Mouse (Mus musculus): ENCODE measurements around the gene Dmkn. TPM values are rescaled to one million over a fixed set of nuclear protein-coding genes. Genes with fewer than 3 reads are reported as not detected.

The Dmkn gene
- total RNA-seq, 2 experiments from 2014 or later = 0.98 to 1.2 TPM

DNA sequence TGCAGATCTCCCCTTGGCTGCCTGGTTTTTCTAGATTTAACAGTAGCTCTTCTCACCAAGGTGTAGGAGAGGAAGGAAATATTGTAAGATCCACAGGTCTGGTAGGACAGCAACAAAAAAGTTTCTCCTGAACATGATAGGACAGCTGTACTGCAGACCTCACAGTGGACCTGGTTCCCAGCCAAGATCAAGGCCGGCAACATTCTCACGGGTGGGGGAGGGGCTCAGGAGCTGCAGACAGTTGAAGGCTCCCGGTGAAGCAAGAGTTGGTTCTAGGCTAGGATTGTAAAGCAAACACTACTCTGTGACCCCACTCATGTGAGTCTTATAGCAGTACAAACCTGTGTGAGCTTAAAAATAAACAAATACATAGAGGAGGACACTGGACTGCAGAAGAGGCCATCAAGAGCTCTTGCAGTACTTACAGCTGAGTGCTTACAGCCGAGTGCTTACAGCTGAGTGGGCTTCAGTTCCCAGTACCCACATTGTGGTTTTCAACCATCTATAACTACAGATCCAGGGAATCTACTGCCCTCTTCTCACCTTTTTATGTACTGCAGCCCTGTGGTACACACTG is 19.4 kb upstream of the Dmkn start:
- intact Hi-C loops (cut with DNase I) = no loop called here
- peak; percentile 52 for DNase-seq
- no peak for TF ChIP-seq CTCF (IDR thresholded peaks at IDR 0.05)
- H3K27ac ChIP-seq = no peak overlapping the region
- H3K4me3 ChIP-seq = no peak overlapping the region

DNA sequence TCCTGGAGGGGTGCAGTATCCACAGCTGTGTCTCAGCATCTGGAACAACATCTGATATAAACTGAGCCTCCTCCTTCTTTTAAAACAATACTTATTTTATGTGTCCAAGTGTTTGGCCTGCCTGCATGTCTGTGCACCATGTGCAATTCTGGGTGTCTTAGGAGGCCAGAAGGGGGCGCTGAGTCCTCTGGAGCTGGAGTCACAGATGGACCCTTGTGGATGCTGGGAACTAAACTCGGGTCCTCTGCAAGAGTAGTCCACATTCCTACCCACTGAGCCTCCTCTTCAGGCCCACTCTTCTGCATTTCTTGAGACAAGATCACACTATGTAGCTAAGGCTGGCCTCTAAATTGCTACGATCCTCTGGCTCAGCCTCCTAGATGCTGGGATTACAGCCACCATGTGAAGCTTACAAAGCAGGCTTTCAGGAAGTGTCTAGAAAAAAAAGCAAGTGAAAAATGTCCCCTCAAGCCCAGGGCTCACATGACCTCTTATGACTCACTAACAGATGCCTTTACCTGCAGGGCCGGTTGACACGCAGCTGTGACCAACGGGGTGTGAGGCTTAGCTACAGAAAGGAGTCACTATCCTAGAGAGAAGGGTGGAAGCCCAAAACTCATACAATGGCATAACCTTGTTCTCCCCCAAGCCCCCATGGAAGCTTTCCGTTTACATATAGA is 15.9 kb upstream of the Dmkn start:
- Histone ChIP-seq H3K4me3 (no peak overlapping the region), H3K27ac (no peak overlapping the region)
- no peak for TF ChIP-seq CTCF (IDR thresholded peaks at IDR 0.05)
- DNase-seq = no peak
- intact Hi-C loops (cut with DNase I) = no loop called here

DNA sequence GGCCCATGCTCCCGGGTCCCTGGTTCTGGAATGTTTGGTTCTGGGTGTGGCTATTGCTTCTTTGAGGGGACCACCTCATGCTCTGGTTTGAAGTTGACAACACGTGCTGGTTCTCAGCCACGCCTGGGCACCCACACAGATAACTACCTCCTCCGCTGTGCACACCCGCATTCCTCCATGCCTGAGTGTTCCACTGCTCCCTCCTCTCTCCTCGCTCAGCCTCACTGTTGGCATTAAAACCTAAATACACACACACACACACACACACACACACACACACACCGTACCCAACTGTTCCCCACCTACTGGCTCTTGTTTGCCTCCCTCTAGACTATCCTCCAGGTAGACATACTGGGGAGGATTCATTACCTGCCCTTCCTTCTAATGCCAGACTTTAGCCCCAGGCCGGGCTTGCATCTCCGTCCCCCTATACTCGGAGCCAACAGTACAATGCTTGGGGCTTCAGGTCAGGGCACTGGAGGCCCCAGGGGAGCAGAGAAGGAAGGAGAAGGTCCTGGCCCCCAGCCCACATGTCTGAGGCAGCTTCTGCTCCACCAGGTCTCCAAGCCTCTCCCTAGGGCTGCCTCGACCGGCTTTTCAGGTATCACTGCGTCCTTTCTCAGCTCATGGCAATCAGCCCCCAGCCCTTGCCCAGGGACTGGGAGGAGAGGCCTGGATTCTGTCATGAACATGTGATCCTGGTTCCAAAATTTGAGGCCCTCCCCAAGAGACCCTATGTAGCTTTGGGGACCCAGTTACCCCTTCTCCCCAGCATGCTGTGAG is 13.5 kb upstream of the Dmkn start:
- no peak for DNase-seq
- intact Hi-C loops (cut with DNase I) = no loop called here
- no peak overlapping the region for H3K4me3 ChIP-seq
- TF ChIP-seq CTCF (IDR thresholded peaks at IDR 0.05) = no peak
- no peak overlapping the region for H3K27ac ChIP-seq

DNA sequence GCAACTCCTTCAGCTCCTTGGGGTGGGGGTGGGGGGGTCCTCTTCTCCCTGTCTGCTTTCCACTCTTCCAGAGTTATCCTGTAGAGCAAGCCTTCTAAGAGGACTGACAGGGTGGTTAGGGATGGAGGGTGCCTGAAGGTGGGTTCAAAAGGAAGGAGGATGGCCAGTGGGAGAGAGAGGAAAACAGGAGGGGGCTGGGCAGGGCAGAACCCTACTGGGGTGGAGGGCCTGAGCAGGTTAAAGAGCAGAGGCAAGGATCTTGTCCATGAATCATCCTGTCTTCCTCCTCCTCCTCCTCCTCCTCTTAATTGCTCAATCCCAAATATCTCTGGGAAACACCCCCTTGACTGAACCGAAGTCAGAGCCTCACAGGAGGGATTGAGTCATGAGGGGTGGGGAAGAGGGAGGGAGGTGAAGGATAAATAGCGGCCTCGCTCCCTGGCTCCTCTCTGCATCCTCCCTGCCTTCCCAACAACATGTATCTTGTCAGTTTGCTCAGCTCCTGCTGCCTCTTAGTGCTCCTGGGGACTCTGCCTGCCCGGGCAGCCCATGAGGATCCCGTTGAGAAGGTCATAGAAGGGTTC is 12.4 kb upstream of the Dmkn start, which contains the start of gene Sbsn:
Gene Sbsn (plus strand): TSS at position 386 of the 584 bp plus-strand sequence.
- H3K4me3 ChIP-seq = no peak within 1 kb of the TSS
- no peak within 1 kb of the TSS for H3K27ac ChIP-seq
- DNase-seq = no peak
- intact Hi-C loops (cut with DNase I) = no loop called here
- TF ChIP-seq CTCF (IDR thresholded peaks at IDR 0.05) = no peak

DNA sequence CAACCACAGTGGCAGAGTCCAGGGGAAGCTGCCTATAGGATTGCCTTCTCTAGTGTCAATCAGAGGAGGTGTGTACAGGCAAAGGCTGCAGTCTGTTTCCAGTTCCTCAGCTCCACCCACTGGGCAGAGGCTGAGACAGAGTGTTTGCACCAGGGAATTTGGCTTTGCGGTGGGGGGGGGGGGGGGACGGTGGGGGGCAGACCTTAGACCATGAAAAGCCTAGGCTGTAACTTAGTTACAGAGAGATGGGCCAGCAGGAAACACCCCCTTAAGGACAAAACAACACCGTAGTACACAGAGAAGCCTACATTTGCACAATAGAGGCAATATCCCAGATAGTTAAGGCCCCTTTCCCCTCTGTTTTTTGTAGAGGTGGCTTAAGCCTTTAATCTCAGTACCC is 6.6 kb upstream of the Dmkn start:
- intact Hi-C loops (cut with DNase I) = no loop called here
- no peak for DNase-seq
- no peak for TF ChIP-seq CTCF (IDR thresholded peaks at IDR 0.05)
- no peak overlapping the region for H3K4me3 ChIP-seq
- no peak overlapping the region for H3K27ac ChIP-seq

DNA sequence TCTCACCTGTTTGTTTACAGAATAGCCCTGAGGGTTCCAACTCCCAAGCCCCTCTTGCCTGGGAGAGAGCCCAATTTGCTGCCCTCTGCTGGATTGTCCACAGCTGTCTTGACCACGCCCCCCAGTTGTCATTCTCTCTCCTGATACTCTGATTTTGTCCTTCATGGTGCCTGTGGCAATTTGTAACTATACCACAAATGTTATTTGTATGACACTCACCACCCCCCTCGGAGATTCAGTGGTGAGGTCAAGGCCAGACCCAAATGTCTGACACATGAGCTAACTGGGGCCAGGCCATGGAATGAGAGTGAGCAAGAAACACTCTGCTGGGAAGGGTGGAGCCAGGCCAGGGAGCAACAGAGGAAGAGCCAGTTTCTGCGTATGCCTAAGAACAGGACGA is 4.7 kb upstream of the Dmkn start:
- TF ChIP-seq CTCF (IDR thresholded peaks at IDR 0.05) = peak; percentile 43; the same call in 1 of the 2 replicates
- intact Hi-C loops (cut with DNase I) = no loop called here
- no peak overlapping the region for H3K4me3 ChIP-seq
- H3K27ac ChIP-seq = no peak overlapping the region
- DNase-seq = no peak

DNA sequence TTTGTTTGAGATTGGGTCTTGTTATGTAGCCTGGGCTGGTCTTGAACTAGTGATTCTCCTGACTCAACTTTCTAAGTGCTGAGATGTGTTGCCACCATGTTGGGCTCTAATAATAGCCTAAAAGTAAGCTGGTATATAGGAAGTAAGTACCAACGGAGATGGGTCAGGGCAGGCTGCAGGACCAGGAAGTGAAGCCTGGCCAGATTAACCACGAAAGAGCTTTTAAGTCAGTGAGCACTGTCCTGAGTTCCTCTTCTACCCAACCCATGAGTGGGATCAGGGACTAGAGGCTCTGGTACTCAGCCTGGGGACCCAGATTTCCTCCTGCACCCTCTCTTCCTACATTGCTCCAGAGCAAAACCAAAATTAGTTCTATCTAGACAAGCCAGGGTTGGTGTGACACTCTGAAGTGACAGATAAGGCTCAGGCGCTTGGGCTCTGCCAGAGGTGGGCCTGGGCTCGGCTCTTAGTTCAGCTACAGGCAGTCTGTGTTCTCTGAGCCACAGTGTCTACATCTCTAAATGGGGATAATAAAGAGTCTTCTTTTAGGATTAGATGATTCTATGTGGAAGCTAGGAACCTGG is 1.7 kb upstream of the Dmkn start:
- intact Hi-C loops (cut with DNase I) = no loop called here
- no peak for DNase-seq

DNA sequence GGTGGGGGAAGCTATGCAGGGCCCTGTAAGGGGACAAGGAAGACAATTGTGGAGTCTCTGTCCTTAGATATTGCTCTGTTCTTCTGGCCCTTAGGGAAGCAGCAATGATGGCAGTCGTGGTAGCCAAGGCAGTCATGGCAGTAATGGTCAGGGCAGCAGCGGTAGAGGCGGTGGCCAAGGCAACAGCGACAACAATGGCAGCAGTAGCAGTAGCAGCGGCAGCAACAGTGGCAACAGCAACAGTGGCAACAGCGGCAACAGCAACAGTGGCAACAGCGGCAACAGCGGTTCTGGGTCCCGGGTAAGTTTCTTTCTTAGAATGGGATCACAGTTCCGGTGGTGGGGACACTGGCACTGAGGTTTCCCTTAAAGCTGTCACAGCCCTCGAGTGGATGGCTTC is 1.6 kb downstream of the Dmkn start:
- Histone ChIP-seq H3K4me3 (no peak overlapping the region), H3K27ac (no peak overlapping the region)
- no peak for DNase-seq
- TF ChIP-seq CTCF (IDR thresholded peaks at IDR 0.05) = no peak
- intact Hi-C loops (cut with DNase I) = no loop called here

More for the DNA sequence above, 1.7 kb upstream of the Dmkn start:
- Histone ChIP-seq H3K4me3 (no peak overlapping the region), H3K27ac (no peak overlapping the region)
- no peak for TF ChIP-seq CTCF (IDR thresholded peaks at IDR 0.05)

DNA sequence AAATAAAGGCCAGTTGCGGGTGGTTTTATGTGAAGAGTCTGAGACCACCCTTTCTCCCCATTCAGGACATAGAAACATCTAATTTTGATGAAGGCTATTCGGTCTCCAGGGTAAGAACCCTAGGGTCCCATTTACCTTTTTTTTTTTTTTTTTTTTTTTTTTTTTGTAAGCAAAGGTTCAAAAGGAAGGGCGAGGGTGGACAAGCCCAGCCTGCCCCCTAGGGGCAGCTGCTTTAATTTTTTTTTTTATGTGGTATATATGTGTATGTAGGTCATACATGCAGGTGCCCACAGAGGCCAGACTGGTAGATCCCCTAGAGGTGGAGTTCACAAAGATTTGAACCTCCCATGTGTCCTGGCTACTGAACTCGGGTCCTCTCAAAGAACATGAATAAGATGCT is 2.9 kb downstream of the Dmkn start:
- no peak; the same call in 1 of the 2 replicates for TF ChIP-seq CTCF (IDR thresholded peaks at IDR 0.05)
- intact Hi-C loops (cut with DNase I) = no loop called here
- DNase-seq = no peak
- no peak overlapping the region for H3K4me3 ChIP-seq
- H3K27ac ChIP-seq = no peak overlapping the region

DNA sequence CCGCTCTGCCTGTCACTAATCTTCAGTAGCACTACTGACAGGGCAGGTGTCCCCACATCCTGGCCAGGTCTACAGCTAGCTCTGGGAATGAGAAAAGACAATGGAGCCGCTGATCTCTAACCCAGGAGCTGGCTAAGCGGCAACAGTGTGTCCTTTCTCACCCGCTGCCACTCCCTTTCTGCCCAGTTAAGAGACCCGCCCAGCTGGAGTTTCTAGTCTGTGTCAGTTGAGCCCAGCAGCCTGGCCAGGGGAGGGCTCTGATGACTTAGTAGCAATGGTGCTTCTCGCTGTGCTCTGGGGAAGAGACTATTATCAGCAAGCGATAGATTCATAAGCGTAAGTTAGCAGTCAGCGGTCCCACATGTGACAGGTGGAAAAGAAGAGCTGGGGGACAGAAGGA is 5.7 kb downstream of the Dmkn start:
- DNase-seq = no peak
- no peak for TF ChIP-seq CTCF (IDR thresholded peaks at IDR 0.05)
- H3K27ac ChIP-seq = no peak overlapping the region
- no peak overlapping the region for H3K4me3 ChIP-seq
- intact Hi-C loops (cut with DNase I) = no loop called here

DNA sequence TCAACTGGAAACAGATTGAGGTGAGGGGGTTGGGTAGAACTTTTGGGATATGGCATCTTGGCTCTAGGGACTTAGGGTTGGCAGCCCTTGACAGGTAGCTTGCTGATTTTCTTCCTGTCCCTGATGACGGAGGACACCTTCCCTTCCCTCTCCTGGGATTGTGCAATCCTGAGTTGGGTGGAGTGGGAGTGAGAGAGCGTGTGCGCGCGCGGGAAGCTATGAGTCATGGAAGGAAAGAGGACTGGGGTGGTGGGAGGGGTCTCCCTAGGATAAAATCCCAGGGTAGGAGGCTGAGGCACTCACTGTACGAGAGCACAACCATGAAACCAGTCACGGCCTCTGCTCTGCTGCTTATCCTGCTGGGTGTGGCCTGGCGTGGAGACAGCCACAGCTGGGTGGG is 12.5 kb downstream of the Dmkn start:
- Histone ChIP-seq H3K4me3 (no peak overlapping the region), H3K27ac (no peak overlapping the region)
- DNase-seq = no peak
- intact Hi-C loops (cut with DNase I) = no loop called here
- no peak for TF ChIP-seq CTCF (IDR thresholded peaks at IDR 0.05)

DNA sequence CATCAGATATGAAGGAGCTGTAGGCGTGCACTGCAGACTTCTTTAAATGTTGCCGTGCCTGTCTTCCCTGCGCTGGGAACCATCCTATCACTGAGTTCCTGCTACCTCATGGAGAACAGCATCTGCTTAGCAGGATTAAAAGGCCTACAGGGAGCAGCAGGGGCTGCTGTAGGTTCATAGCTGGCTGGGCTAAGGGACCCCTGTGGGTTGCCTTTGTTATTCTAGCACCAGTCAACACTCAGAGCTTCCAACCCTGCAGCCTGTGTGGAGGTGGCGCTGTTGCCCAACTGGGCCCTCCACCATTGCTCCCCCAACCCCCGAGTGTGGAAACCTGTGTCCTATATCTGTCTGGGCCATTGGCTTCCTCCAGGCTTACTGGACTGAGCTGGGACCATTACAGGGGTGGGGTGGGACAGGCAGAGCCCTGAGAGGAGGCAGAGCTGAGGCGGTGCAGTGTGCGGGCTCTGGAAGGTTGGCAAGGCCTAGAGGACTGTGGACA is 13.6 kb downstream of the Dmkn start:
- TF ChIP-seq CTCF (IDR thresholded peaks at IDR 0.05) = no peak
- DNase-seq = no peak
- Histone ChIP-seq H3K27ac (no peak overlapping the region), H3K4me3 (no peak overlapping the region)
- intact Hi-C loops (cut with DNase I) = no loop called here

All from gastrocnemius, adult 2 months (tissue).